Mouse (Mus musculus) layer of hippocampus, adult 11-12 months (tissue): ENCODE measurements at regions not wholly inside any gene's neighbourhood (a gene's known extent, or its start where the extent isn't known, plus 50 kb on each side); places are given as distances from the start of the nearest gene placed in this dataset.
A peak's percentile ranks its signal among the peaks of the same experiment; 100 is the strongest.

ENCODE experiments used
- DNase-seq: peaks from one replicate; pipeline ENCODE4 v3.0.0; 2022; ENCODE audit warnings: low spot score

DNA sequence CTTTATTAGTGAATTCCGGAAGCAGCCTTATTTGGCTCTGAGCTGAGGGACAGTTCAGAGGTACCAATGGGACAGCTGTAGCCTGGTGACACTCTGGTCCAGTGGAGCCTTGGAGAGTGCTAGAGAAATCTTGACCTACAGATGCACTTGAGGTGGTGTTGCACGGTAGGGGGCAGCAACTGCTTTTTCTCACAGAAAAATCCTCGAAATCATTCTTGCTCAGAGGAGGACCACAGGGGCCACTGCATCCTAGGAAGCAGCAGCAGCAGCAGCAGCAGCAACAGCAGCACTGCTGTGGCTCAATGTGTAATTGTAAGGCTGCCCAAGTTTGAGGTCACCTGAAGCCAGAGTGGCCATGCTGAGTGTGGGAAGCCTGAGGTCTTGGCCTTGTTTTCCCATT, 299.7 kb upstream of the Ppp2r3a start:
- no peak for DNase-seq

DNA sequence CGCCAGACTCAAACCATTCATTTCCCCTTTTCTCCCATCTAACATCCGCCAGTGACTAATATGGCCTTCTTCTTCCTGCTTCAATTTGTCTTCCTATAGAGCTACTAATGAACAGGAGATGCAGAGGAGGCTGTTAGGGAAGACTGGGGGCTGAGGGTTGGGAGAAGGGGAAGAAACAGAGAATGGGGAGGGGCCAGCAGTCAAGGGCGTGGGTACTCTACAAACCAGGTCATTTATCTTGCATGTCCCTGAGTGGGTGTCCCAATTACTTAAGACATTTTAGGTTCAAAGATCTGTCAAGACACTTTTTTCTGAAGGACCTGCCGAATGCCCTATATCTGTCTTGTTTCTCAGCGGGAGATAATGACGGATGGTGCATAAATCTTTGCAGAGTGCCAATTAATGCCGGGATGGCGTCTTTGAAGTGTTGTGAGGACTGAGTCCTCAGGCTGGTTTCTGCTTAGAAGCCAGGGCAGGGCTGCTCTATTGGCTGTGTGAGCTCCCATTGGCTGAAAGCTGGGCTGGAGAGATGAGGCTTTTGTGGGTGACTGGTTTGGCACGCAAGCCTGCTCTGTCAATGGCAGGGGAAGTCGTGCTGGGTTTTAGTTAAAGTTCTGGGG, 294.7 kb upstream of the Ppp2r3a start:
- no peak for DNase-seq

DNA sequence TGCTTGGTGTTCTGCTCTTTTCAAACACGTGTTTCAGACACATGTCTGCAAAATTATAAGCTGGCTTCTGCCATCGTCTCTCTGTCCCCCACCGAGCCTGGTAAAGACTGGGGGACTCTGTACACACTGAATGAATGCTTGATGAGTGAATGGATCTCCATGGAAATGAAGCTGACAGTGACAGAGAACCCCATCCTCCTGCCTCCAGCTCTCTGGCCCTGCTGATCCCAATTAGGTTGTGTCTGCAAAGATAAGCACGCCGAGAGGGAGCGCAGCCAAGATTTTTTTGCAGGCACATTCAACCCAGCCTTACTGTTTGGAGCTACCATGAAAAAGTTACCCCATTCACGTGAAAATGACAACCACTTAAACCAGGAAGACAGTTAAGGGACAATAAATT, 266.5 kb upstream of the Ppp2r3a start:
- DNase-seq: peak; percentile 11

DNA sequence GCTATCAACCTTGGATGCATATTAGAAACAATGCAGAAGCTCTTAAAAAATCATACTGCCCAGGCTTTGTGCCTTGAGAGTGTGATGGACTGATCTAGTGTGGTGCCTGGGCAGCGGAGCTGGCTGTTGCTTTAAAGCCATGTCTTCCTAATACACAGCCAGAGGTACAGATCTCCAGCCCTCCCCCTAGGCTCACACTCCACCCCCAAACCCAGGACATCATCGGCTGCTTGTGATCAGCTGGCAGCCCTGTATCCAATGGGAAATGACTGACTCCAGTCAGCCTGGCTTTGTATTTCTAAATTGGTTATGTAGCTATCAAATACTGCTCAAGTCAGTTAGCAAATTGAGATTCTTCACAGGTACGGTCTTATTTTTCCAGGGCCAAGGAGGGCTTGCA, 259.2 kb upstream of the Ppp2r3a start:
- DNase-seq: no peak

DNA sequence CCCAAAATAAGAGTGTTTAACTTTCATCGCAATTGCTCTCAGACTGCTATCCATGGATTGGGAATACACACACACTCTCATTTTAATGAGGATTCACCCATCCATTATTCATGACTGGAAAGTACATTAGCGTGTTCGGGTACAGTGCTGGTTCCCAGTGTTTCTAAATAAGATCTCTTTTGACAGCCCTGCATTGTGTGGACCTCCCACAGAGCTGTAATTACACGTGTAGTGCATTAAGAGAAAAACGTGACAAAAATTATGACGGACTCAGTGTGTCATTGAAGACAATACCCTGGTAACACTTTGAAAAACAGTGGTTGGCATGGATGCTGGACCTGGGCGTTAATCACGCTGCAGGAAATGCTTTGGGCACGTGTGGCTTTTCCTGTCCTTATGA, 257.6 kb upstream of the Ppp2r3a start:
- no peak for DNase-seq

DNA sequence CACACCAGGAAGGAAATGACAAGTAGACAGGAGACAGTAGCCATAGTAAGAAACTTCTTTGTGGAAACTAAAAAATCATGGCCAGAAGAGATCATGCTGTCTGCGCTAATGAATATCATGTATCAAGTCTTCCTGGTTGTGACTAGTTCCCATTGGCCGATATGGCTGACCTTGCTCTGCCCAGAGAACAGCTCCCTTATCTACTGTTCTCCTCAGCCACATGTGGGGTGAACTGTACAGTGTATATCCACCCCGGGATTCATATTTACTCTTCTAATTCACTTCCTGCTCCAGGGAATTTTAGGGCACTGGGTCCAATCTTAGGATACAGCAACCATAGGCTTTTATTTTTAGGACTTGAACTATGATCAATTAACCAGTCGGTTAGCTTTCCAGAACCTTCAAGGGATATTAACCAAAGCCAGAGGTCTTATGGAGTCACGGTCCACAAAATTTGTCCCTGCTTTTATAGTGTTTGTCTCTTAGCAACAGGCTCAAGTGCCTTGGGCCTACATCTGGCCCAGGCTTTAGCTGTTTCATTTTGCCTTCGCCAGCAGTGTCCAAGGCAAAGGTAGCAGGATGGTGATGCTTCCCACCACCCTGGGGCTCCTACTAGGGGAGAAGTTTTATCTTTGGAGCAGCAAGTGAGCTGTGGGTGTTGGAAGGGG, 255.6 kb upstream of the Ppp2r3a start:
- DNase-seq: no peak

DNA sequence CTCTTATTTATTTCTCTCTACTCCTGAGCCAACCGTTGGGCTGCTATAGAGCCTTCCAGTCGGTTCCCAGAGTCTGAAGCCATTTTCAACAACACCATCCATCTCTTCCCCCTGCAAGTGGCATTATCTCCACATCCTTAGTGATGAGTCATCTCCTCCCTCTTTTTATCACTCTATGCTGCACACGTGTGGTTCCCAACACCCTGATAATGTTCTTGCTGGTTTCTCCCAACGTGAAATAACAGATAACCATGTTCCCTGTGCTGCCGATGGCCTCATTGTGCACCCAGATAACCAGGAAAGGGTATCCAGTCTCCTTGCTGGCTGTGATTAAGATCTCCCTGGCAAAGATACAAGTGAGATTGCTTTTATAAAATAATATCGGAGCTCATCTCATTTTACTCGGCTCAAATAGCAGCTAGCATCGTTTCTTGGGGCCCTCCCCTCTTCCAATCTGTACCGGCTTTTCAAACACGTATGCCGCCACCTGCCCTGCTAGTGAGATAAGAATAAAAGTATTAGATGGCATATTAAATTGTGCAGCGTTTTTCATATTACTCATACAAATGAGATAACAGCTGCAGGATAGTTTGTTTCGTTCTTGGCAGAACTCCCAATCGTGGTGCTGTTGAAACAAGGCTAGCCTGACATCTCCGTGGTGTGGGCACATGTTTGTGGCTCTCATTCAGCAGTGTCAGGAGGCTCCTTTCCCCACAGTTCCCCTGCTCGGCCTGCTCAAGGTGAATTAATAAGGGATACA, 250.3 kb upstream of the Ppp2r3a start:
- peak; percentile 41 for DNase-seq

DNA sequence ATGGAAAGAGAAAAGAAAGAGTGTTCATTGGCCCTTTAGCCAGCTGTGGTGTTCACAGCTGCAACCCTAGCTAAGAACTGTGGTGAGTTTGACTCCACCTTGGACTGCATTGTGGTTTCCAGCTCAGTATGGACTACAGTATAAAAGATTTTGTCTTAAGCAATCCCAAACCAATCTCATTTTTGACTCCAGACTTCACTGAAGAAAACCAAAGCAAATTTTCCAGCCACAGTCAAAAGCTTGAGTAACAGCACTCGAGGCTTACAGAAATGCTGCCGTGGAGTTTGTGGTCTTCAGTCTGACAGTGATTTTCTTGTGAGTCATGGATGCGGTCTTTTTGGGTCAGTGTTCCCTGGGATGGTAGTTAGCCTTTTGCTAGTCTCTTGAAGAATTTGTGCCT, 249.4 kb upstream of the Ppp2r3a start:
- DNase-seq: no peak

DNA sequence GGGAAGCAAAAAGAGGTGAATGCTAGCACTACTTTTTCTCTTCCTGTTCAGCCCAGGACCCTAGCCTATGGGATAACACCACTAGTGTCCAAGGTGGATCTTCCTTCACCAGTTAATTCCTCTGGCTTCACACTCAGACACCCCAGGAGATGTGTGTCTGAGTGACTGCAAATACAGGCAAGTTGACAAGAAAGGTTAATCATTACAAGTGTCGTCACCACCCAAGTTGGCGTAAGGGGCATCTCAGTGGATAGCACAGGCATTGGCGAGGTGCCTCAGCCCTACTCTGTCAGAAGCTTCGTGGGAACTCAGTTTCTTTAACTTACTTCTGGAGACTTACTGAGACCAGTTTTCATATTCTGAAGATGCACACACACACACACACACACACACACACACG, 247.1 kb upstream of the Ppp2r3a start:
- DNase-seq: no peak

DNA sequence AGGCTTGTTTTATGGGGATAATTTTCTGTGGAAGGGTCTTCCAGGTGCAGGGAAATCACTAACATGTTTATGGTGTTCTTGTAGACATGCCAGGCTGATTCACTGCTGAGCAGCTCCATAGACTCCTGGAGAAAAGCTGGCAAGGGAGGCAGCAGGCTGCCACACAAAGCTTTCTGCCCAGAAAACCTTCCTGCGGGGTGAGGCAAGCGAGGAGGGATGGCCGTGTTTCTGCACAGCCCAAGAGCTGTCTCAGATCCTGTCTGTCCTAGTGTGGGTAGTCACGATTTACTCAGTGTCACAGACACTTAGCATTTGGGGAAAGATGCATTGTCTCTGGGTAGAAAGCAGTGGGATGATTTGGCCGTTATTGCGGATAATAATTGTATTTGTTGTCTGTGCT, 244.2 kb upstream of the Ppp2r3a start:
- peak; percentile 21 for DNase-seq

DNA sequence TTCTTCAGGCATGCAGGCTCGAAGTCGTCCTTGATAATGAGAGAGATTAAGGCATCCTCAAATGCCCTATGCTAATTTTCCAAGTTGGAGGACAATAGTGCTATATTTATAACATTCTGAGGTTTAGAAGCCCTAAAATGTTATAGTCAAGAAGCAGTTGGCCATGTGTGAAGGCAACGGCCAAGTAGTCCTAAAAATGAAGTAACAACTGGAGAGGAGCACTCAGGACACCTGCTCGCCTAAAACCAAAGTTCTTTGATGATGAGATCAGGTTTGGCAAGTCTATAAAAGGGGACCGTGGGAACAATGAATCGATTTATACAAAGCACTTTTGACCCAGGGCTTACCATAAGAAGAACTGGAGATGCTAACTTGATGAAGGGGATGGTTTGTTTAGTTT, 237.4 kb upstream of the Ppp2r3a start:
- no peak for DNase-seq

DNA sequence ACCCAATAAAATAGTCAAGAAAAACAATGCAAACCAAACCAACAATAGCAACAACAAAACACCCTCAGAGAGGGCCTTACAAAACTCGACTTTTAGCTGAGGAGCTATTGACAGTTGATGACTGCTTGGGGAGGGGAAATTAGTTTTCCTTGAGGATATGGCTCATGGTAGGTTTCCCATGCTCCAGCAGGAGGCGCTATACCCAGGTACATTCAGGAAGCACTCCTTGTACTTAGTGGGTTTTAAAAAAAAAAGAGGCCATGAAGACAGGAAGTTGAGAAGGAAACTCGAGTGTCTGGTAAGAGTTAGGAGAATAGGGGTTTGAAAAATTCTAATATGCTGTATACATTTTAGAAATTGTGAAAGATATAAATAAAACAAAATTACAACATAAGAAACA, 224.6 kb upstream of the Ppp2r3a start:
- no peak for DNase-seq

DNA sequence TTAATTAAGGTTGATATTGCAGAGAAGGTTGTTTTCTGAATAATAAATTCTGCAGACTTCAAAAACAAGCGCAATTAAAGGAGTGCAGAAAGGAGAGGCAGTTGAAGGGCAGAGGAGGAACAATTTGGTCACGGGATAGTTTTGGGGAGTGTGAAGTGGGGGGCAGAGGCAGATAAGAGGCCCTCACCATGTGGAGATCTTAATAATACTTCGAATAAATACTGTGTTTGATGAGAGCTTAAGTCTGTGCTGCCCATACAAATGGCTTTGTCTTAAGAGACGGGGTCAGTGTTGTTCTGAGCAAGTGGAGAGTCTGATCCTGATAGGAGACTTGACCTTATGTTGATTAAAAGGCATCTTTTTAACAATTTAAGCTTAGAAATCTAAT, 221.5 kb upstream of the Ppp2r3a start:
- DNase-seq: no peak

DNA sequence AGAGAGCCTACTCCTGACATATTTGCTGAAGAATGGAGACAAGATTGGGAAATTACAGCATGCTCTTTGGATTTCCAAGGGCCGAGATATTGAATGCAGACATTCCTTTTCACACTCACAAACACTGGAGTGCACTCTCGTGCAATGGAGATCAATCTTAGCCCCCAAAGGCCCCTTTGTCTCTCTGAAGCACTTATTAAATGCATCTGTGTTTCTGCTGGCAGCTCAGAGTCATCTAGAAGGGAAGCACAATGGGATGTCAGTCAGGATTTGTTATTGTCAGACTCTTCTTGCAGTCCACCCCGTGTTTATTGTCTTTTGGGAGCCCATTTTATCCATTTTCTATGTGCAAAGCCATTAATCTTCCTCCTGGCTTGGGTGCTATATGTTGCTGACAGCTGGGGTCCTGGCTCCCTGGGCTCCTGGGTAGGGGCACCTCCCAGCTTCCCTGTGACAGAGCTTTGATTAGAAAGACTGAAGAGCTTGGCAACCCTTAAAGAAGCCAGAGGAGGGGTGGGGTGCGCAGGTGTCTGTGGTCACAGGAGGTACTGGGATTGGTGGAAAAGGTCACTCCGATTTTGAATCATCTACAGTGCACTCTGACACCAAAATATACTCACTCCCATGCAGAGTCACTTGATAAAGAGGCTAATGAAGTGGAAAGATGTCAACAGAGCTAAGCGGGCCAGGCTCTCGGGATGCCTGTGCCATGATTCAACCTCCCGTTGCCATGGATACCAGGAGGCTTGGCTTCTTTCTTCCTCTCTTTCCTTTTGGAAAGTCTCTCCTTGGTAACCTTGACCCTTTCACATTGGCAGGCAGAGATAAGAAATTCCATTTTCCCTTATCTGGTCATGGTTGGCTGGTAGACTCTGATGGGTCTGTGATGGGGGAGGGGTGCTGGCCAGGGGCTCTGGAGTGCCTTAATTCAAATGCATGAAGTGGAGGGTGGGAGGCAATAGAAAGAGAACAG, 220.8 kb upstream of the Ppp2r3a start:
- DNase-seq: peak; percentile 16

DNA sequence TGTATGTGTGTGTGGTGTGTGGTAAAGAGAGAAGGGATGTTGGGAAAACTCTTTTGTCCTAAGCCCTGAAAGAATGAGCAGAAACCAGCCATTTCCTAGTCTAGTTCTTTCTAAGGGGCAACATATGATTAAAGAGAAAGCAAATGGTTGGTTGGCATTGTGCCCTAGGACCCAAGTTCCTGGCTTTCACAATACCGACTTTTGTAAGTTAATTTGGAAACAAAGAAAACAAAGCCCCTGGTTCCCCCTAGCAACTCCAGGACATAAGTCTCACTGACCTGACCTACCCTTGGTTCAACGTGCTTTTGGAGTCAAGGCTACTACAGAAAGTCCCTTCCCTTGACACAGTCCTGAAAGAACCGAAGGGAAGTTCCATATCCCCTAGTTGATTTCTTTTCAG, 220.1 kb upstream of the Ppp2r3a start:
- DNase-seq: no peak

DNA sequence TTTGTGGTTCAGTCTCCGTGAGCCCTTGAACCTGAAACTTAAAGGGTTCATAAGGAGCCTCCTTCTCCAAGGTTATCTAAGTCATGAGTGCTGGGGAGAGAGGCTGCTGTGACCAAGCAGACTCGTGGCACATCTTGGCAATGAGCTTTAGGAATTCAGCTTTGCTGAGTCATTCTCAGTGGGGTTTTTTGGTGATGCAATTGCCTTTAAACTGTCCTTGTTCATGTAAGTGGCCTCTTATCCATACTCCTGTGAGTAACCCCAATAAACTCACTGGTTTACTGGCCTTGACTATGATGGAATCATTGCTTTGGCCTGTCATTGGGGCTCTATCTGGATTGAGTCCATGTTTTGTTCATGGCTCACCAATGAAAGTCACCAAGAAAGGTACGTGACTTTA, 218.2 kb upstream of the Ppp2r3a start:
- no peak for DNase-seq

DNA sequence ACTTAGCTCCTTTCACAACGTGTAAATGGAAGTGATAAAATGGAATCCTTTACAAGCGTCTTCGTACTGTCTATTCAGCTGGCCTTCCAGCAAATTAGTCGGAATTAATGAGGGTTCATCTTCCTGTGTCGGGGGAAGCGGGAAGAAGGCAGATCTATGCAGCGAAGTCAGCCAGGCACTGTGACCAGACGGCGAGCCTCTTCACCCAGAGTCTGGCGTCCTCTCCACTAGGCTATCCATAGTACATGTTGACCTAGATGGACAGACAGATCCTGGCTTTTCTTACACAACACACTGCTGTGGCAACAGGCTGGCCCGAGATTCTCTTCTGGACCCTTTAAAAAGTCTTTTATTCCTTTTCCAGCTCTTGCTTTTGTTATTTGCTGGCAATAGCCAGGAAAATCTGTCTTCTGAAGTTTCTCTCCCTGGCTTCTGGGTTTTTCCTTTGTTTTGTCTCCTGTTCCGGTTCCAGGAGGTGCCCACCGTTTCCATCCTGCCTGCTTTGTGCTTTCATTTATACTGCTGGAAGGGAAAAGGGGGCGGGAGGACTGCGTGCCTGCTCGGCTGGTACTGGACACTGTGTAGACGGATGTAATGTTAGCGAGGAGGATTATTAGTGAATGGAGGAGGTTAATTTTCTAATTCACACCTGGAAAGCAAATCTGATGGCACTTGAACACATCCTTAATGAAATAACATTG, 213.3 kb upstream of the Ppp2r3a start:
- DNase-seq: no peak

DNA sequence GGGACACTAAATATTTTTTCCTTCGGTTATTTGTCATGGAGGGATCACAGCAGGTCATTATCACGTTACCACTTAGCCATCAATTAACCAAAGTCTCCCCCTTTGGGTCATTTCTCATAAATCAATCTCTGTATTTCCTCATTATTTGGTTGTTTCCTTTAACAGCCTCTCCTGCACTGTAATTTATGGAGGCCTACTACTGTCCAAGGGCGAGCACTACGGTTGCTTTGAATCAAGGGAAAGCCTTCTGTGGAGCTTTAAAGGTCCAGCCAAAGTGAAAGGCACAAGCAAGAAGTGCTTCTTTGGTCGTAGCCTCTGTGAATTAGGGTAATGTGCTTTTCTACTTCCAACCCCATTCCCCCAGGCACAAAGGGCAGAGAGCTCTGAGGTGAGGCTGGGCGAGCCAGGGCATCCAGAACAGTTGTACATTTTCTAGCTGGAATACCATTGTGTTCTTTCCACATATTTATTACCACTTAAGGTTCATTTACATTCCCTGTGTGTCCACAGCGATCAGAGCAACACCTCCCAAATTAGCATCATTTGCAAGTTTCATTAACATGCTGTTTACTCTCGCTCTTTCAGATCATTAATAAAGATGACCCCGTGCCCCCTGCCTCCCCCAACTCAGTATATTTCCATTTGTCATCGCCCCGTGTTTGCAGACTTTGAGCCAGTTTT, 207.5 kb upstream of the Ppp2r3a start:
- no peak for DNase-seq

DNA sequence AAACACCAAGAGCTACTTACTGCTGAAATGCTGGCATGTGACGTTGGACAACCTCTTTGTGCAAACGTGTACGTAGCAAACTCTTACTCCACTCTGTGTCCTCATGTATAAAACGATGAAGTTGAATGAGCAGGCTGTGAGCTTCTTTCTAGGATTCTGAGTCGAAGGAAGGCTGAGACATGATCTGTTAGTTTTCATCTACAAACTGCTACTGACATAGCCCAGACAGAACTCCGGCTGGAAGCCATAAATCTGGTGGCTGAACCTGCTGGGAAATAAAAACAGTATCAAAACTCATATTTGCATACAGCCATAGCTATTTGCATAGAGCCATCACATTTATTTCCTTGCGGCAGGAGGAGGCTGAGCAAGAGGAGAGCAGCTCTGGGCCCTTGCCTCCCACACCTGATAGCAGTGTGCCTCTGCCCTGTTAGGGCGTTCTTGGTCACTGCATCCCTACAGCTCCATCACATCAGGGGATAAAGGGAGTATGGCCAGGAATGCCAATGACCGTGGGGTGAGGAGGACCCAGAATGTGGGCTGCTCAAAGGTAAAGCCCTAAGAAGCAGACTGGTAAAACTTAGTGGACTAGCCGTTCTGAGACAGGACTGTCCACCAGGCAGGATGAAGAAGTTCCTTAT, 206.8 kb upstream of the Ppp2r3a start:
- DNase-seq: no peak

DNA sequence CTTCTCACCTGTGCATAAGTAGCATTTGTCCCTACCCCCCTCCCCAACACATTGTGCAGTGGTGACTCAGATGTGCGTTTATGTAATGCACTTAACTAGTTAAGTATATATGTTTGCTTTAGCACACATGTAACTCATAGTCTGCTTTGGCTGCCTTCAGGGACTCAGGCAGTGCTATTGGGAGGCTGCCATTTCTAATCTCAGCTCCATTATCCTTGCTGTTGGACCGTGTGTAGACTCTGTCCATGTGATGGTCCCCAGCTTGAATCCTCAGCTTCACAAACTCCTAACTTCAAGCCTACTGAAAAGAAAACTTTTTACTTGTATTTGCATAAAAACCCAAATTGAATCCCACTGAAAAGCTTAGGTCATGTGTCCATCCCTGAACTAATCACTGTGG, 194.7 kb upstream of the Ppp2r3a start:
- DNase-seq: no peak

DNA sequence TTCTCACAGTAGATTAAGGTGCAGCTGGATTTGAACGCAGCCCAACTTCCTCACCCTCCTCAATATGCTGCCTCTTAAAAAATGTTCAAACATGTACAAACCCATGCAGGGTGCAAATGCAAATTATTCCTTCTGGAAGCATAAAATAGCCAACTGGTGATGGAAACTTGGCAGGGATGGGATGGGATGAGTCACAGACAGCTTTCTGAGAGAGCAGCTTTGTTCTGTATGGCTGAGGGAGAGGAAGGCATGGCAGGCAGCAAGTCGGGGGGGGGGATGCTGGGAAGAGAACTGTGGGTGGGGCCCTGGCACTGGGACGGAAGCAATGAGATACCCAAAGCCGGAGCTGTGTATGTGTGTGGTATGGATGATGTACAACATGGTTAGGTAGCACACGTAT, 194.2 kb upstream of the Ppp2r3a start:
- peak; percentile 86 for DNase-seq
